Mouse (Mus musculus) thymus, postnatal 10 days (tissue): ENCODE measurements at regions not wholly inside any gene's neighbourhood (a gene's known extent, or its start where the extent isn't known, plus 50 kb on each side); places are given as distances from the start of the nearest gene placed in this dataset.

Experiments
- DNase-seq, 2 experiments: peaks; one replicate each; pipeline ENCODE4 v3.0.0; 2021; ENCODE audit warnings: low spot score in 2 of 2

- DNase-seq = no peak
Observed at GRCm38 (mm10) chr2:118029470-118030108, 82.1 kb upstream of the Thbs1 start.

GRCm38 (mm10) chr2:118031662-118032061, 80.0 kb upstream of the Thbs1 start:
- no peak for DNase-seq

- no peak for DNase-seq
Observed at GRCm38 (mm10) chr2:118033377-118033776, 78.3 kb upstream of the Thbs1 start.

GRCm38 (mm10) chr2:118034026-118034425, 77.7 kb upstream of the Thbs1 start:
- no peak for DNase-seq

GRCm38 (mm10) chr2:118035333-118035732, 76.3 kb upstream of the Thbs1 start:
- DNase-seq = no peak

- no peak for DNase-seq
Observed at GRCm38 (mm10) chr2:118038859-118039818, 72.5 kb upstream of the Thbs1 start.

- no peak for DNase-seq
Observed at GRCm38 (mm10) chr2:118039819-118040206, 71.9 kb upstream of the Thbs1 start.

- no peak for DNase-seq
Observed at GRCm38 (mm10) chr2:118042380-118043055, 69.2 kb upstream of the Thbs1 start.

GRCm38 (mm10) chr2:118044666-118045065, 67.0 kb upstream of the Thbs1 start:
- DNase-seq = no peak

- no peak for DNase-seq
Observed at GRCm38 (mm10) chr2:118050326-118050725, 61.4 kb upstream of the Thbs1 start.

- no peak for DNase-seq
Observed at GRCm38 (mm10) chr2:118051610-118052009, 60.1 kb upstream of the Thbs1 start.

- DNase-seq = no peak
Observed at GRCm38 (mm10) chr2:118053512-118053911, 58.2 kb upstream of the Thbs1 start.

GRCm38 (mm10) chr2:118058654-118059395, 52.9 kb upstream of the Thbs1 start:
- no peak for DNase-seq

GRCm38 (mm10) chr2:118061291-118061690, 50.4 kb upstream of the Thbs1 start:
- DNase-seq = no peak
